Mouse (Mus musculus): ENCODE data around the gene Sgms1.

The Sgms1 gene

DNA sequence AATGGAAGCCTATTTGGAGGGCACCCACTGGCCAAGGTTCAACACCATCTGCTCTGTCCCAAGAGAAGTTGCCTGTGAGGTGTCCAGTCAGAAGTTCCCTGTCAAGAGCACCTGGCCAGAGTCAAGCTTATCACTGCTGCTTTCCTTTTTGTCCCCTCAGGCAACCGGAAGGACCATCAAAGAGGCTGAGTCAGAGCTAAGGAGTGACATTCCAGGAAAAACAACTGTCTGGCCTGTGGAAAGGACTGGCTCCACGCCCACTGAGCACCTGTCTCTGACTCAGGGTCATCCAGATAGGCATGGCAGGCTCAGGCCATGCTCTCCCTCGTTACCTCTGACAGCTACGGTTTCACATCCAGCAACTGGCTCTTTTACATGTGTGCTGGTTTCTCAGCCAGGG, 147.4 kb downstream of the Sgms1 start:
- no peak for DNase-seq (ENCODE audit: low spot score)

GRCm38 (mm10) chr19:32240417-32240990, 149.0 kb downstream of the Sgms1 start:
- peak; percentile 43 for DNase-seq (ENCODE audit: low spot score)

DNA sequence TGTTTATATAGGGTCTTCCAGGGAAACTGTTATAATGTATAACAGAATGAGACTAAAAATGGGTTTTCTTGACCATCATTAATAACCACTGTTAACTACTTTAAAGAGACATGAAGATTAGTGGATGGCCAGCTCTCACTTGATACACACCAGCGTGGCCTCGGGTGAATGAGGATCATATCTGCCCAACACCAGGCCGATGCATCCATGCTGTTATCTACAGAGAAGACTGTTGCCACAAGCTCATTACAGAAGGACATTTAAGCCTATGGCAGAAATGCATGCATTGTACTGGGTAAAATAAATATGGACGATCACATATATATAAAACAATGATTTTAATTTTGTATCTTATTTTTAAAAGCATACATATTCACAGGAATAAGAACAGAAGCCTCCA, 149.6 kb downstream of the Sgms1 start:
- peak; percentile 83 for DNase-seq (ENCODE audit: low spot score)

DNA sequence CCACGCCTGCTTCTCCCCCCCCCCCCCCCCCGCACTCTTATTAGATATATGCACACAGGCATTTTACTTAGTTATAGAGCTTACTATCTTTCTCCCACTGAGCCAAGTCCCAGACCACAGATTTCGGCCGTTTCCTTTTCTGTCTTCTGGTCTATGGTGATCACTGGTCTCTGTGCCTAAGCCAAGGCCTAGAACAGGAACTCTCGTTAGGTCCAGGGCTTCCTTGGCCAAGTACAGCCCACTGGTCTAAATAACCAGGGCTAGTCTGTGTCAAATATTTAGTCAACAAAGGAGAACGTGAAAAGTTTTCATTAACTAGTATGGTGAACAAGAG, 150.1 kb downstream of the Sgms1 start:
- DNase-seq (ENCODE audit: low spot score) = no peak

GRCm38 (mm10) chr19:32238722-32239458, 150.6 kb downstream of the Sgms1 start:
- peak; percentile 84 for DNase-seq (ENCODE audit: low spot score)

- peak; percentile 36 for DNase-seq (ENCODE audit: low spot score)
These were observed 151.8 kb downstream of the Sgms1 start for GRCm38 (mm10) chr19:32237685-32238084.

GRCm38 (mm10) chr19:32237173-32237583, 152.3 kb downstream of the Sgms1 start:
- DNase-seq (ENCODE audit: low spot score) = peak; percentile 64

DNA sequence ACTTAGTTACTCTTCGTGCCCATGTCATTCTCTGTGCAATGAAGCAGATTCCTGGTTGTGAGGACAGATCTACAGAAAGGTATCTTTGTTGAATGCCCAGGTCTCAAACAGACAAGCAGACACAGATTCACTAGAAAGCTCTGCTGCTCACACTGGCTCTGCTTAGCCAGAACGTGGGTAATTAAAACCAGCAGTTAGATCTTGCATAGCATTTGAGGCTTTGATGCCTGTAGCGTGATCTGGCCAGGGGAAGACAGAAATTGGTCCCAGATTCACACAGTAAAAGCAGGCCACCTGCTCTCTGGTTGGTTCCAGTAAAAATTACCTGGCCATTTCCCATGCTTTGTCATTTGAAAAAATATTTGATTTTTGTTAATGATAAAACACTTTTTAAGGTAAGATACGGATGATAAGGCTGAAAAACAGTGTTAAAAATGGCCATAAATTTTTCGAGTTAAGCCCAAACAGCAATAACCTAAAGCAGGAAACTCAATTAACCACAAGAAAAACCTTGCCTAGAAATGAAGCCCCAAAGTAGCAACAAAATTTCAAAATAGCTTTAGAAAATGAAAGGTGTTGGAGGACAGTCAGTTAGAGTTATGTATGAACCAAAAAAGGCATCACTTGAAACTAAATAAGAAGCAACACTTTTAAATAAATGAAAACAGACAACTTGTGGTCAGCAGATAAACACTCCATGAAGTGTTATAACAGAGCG, 154.6 kb downstream of the Sgms1 start:
- no peak for DNase-seq (ENCODE audit: low spot score)

DNA sequence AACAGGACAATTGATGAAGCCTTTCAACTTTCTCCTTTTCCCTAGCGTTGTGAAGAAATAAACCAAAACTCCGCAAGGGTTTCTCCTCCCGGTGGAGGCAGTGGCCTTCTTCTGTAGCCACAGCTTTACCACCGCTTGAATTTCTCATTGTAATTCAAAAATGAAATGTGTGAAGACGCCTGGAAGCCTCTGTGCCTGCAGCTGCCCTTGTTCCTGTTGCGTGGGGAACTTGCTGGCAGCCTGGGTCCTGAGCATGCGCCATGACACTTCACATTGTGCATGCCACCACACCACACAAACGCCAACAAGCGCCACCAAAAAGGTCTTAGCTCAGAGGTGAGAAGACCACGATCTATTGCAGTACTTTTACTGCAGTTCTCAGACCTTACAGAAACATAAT, 158.2 kb downstream of the Sgms1 start:
- DNase-seq (ENCODE audit: low spot score) = no peak

DNA sequence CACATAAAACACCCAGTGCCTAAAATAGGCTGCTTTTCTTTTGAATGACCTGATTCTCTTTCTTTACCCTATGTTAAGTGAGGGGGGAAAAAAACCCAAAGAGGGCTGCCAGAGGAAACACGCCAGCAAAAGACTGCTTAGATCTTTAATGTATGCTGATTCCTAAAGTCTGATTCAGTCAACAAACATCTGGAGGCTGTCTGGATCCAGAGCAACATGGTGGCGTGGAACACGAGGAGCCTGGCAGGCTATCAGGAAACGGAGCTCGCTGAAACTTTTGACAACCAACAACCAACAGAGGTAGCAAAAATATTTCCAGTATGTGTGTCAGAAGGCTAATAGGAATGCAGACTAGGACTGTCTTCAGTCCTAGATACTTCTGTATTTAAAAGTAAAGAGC, 158.7 kb downstream of the Sgms1 start:
- no peak for DNase-seq (ENCODE audit: low spot score)

- no peak for DNase-seq (ENCODE audit: low spot score)
These were observed 159.2 kb downstream of the Sgms1 start for GRCm38 (mm10) chr19:32230301-32230700.

DNA sequence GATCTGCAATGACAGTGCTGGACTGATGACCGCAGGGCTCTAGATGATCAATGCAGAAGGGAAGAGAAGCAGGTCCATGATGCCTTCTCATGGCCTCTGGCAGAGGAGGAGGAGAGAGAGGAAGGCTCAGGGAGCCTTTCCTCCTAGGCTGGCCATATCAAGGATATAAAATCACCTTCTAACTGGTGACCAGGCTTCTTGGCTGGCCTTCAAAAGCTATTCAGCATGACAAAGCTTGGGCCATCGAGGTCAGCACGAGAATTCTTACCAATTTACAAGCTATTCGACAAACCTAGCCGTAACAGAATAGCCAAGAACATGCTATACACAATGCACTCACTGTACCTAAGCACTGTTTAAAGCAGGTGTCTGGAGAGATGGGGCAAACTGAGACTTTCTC, 159.7 kb downstream of the Sgms1 start:
- DNase-seq (ENCODE audit: low spot score) = no peak

- DNase-seq (ENCODE audit: low spot score) = no peak
These were observed 162.3 kb downstream of the Sgms1 start for GRCm38 (mm10) chr19:32227175-32227574.

GRCm38 (mm10) chr19:32225097-32225490, 164.4 kb downstream of the Sgms1 start:
- no peak for DNase-seq (ENCODE audit: low spot score)

DNA sequence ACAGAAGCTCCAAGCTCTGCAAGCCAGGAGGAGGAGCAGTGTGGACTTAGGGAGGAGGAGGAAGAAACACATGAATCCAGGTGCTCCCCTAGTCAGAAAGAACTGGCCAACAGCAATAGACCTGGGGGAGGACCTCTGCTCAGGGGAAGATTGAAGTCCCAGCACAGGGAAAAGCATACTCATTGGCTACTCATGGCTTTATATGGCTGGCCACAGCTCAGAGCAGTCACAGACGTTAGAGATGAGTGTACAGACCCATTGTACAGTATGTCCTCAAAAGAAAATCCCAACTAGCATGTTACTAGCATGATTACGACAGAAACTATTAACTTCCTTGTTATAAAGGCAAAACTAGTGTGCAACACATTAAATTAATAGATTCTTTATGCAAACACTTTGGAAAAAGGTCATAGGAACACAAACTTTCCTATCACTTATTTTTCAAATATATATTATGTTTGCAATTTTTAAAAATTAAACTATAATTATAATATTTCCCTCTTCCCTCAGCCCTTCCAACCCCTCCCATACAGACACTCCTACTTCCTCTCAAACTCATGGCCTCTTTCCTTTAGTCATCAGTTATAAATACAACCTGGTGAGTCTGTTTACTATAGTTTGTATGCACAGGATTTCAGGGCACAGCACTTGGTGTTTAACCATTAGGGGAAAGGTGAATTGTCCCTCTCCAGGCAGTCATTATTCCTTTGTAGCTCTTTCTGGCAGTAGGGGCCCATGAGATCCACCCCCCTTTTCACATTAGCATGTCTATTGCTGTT, 165.0 kb downstream of the Sgms1 start:
- DNase-seq (ENCODE audit: low spot score) = no peak

DNA sequence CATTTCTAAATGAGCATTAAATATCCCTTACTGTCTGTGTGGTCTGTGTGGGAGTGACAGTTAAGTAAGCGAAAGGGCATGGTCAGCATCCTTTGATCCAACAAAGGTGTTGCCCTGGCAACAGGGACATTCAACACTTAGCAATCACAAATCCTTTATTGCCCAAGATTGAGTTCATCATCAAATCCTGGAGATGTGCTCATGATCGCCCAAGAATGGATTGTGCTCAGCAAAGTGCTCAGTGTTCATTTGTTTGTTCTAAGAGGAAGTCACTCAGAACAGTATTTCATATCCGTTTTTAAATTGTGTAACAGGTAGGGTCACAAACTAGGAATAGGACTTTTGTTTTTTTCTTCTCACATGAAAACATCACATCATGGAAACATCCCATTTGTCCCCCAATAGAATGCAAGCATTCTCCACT, 165.8 kb downstream of the Sgms1 start:
- DNase-seq (ENCODE audit: low spot score) = no peak

GRCm38 (mm10) chr19:32222083-32222482, 167.4 kb downstream of the Sgms1 start:
- peak; percentile 89 for DNase-seq (ENCODE audit: low spot score)

DNA sequence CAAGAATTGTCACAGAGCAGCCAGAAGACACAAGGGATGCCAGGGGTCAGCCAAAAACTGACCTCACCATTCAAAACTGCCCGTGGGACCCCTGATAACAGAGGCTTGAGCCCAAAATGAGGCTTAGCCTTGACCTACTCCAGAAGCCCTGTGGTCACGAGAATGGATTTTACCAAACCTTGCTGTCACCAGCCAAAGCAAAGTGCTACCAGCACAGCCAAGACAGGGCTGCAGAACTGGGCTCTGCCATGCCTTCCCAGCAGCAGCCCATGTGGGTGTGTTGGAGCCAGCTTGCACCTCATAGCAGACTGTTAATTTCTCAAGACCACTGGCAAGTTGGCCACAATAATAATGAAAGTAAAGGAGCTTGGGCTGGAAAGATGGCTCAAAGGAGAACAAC, 168.5 kb downstream of the Sgms1 start:
- DNase-seq (ENCODE audit: low spot score) = no peak

GRCm38 (mm10) chr19:32216710-32217109, 172.8 kb downstream of the Sgms1 start:
- DNase-seq (ENCODE audit: low spot score) = no peak

DNA sequence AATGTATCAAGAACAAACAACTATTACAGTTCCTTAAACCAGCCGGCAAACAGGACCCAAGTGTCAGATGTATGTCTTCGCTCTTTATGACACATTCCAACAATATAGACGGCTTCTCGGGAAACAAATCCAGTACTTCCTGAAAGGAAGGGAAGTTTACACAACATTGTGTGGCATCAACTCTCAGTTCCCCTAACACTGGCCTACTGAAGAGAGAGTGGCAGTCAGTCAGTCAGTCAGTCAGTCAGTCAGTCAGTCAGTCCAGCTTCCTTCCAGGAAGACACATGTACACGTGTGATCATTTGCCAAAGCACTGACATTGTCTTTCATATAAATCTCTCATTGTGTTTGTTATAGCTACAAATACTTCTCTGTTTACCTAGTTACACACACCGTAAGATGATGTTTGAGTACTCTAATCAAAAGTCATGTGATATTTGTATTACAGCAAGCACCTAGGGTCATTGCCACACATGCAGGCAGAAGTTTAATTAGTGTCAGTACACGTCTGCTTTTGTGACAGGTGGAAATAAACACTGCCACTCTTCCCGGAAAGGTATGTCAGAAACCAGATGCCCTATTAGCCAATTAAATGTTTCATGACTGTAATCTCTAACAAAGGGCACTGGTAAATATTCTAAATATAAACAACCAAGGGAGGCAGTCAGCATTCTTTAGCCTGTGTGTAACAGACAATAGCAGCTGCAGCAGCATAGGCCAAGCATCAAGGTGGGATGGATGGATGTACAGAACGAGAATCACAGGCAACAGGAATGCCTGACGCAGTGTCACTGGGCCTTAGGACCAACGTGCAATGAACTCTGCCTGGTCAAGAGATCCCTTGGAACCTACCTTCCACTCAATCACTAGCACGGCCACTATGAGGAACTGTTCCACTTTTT, 174.4 kb downstream of the Sgms1 start:
- DNase-seq (ENCODE audit: low spot score) = no peak

GRCm38 (mm10) chr19:32213577-32213976, 175.9 kb downstream of the Sgms1 start:
- DNase-seq (ENCODE audit: low spot score) = no peak

- no peak for DNase-seq (ENCODE audit: low spot score)
These were observed 178.3 kb downstream of the Sgms1 start for GRCm38 (mm10) chr19:32211293-32211585.
